Mouse (Mus musculus): ENCODE data around the gene Zfp768. TPM values are rescaled to one million over a fixed set of nuclear protein-coding genes. Genes with fewer than 3 reads are reported as not detected.
"Not testable (repeated sequence)": the region's sequence is repeated elsewhere in the genome, so short reads cannot be mapped to it uniquely, and the experiment has no call there.

Zfp768 gene
- total RNA-seq (2021) = 10 to 100 TPM; 39.1 to 39.9 TPM
- long read RNA-seq, experiment 1, transcript Zfp768-201 (2 exons, 2,356 nt) = major isoform, 46 of 49 reads
- long read RNA-seq, experiment 1, partial matches to known transcripts = 0 of 49 reads
- long read RNA-seq, experiment 1, other reads (novel, unspliced or antisense) = 3 of 49 reads
- long read RNA-seq, experiment 2, transcript Zfp768-201 (2 exons, 2,356 nt) = major isoform, 36 of 46 reads
- long read RNA-seq, experiment 2, partial matches to known transcripts = 0 of 46 reads
- long read RNA-seq, experiment 2, other reads (novel, unspliced or antisense) = 10 of 46 reads

DNA sequence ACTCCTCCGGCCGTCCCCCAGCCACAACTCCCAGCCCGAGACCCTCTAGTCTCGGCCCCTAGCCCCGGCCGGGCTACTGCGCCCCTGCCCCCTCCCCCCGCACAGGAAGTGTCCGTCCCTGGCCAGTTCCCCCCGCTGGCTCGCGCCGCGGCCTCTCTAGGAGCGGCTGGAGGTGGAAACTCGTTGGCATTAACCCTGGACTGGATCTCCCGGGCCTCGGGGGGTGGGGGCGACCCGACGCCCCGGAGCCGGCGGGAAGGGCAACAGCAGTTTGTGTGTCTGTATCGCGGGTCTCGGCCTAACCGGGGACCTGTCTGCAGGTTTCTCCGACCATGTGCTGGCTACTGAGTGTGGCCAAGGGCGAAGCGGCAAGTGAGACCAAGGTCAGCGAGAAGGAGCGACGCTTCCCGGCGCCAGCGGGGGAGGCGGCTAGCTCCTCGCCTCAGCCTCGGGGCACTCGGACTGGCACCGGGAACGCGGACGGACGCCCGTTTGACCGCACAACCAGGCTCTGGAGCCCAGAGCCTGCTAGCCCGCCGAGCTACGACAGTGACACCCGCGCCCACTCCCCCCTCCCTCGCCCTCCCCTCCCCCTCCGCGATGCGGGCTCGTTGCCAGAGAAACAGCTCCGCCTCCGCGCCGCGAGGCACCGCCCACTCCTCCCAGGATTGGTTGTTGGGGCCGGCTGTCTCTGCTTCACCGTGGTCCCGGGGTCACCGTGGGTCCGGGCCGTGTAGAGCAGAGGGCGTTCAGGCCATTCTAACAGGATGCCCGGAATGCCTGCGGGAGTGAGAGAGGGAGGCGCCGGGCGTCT, at the start of gene Zfp768:
TSS of gene Zfp768 (minus strand) at position 78 of the 814 bp plus-strand sequence.
- intact Hi-C loops (cut with DNase I) = loop anchor here (5.0 to 10.0 kb wide), 2 partner anchors 83 to 551 kb away; partner anchors contain the start of genes Dctpp1, Fam57b and Ppp4c
- peak; percentile 96 to 97 for DNase-seq

DNA sequence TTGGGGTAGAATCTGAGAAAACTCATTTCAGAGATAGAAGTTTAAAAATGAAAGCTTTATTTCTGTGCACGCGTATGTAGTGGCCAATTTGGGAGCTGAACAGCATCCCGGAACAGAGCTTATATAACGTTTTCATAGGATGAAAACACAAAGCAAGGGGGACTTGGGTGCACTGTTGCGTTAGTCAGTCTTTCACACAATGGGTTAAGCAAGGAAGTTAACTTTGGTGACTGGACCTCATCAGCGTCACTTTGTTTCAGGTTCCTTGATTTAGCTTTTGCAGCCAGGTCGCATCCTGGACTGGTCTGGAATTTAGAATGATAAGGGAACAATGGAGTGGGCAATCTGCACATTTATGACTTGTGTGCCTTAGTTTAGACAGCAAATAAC, 48.5 kb upstream of the Zfp768 start:
- intact Hi-C loops (cut with DNase I) = no loop called here
- DNase-seq = no peak

DNA sequence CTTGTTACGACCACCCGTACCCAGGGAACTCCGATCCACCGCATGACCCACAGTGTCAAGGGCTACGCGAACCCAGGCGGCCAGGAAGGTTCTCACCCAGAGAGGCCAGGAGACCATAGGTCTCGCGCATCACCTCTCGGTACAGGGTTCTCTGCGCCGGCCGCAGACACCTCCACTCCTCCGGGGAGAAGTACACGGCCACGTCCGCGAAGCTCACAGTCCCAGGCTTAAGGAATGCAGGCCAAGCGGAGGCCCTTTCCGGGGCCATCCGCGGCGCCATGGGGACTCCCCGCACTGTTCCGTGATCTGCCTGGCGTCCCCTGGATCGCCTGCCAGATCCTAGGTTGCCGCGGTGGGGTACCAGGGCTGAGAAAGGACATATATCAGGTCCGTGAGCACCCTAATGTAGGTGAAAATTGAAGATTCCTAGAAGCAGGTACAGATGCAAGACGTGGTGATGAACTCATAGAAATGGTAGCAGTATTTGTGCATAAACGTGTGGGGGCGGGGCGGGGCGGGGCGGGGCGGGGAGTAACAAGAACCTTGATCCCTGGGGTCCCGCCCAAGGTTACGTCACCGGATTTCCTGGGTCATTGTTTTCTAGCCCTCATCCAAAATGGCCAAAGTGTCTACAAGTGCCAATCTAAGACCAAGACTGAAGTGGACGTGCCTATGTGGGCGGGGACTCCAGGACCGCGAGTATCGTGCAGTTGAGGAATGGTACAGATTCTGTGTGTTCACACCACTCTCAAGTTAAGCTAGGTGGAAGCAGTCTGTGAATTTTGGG, 48.0 kb upstream of the Zfp768 start, which contains the start of gene E430018J23Rik:
TSS of gene E430018J23Rik (minus strand) at position 473 of the 787 bp plus-strand sequence.
- intact Hi-C loops (cut with DNase I) = no loop called here
- DNase-seq = peak; percentile 94 to 98

GRCm38 (mm10) chr7:127392251-127392824, 46.9 kb upstream of the Zfp768 start:
- DNase-seq = no peak
- intact Hi-C loops (cut with DNase I) = no loop called here

GRCm38 (mm10) chr7:127391538-127391937, 46.1 kb upstream of the Zfp768 start:
- no peak for DNase-seq
- intact Hi-C loops (cut with DNase I) = no loop called here

DNA sequence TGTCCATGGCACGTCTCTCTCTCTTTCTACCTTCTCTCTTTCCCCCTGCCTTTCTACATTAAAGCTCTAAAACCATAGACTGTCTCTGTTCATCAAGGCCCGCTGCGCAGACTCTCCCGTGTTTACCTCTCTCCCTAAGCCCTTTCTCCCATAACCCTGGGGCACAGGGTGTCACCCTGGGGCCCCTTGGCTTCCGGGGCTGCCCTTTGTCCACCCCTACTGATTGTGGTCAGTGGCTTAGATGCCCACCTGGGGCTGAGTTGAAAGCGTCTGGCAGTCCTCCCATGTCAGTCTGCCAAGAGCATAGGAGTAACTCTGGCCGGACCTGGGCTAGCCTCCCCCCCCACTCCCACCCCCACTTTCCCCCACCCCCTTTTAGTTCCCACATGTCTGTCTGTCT, 44.9 kb upstream of the Zfp768 start:
- intact Hi-C loops (cut with DNase I) = no loop called here
- DNase-seq = no peak

GRCm38 (mm10) chr7:127388201-127388600, 42.8 kb upstream of the Zfp768 start:
- DNase-seq; intact Hi-C loops (cut with DNase I): not testable (repeated sequence)

GRCm38 (mm10) chr7:127386641-127387392, 41.4 kb upstream of the Zfp768 start, which contains the start of gene 9130019O22Rik:
TSS of gene 9130019O22Rik (minus strand) at chr7:127387166.
- DNase-seq = peak; percentile 88 to 94
- intact Hi-C loops (cut with DNase I) = no loop called here

GRCm38 (mm10) chr7:127385560-127385959, 40.2 kb upstream of the Zfp768 start:
- intact Hi-C loops (cut with DNase I); DNase-seq: not testable (repeated sequence)

DNA sequence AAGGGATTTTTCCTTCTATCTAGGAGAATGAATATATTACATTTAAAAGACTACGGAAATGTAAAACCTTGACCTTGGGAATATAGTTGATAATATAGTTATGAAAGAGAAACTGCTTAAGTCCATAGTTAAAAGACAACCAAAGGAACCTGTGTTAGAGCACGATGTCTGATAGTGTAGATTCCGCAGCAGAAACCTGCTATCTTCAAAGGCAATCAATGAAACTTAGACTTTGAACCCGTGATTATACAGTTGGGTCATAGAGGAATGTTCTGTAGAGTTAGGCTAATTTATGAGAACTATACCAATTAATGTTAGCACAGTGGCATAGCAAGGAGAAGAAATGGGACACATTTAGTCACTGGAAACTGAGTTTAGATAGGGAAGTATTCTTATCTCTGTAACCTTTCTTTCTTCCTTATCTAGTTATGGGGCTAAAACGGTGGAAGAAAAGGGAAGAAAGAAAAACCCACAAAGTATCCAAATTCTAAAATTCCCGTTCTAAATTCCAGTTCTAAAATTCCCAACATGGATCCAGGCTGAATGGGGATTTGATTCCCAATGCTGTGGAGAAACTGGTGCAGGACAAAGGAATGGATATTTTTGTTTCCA, 33.0 kb upstream of the Zfp768 start:
- intact Hi-C loops (cut with DNase I) = no loop called here

DNA sequence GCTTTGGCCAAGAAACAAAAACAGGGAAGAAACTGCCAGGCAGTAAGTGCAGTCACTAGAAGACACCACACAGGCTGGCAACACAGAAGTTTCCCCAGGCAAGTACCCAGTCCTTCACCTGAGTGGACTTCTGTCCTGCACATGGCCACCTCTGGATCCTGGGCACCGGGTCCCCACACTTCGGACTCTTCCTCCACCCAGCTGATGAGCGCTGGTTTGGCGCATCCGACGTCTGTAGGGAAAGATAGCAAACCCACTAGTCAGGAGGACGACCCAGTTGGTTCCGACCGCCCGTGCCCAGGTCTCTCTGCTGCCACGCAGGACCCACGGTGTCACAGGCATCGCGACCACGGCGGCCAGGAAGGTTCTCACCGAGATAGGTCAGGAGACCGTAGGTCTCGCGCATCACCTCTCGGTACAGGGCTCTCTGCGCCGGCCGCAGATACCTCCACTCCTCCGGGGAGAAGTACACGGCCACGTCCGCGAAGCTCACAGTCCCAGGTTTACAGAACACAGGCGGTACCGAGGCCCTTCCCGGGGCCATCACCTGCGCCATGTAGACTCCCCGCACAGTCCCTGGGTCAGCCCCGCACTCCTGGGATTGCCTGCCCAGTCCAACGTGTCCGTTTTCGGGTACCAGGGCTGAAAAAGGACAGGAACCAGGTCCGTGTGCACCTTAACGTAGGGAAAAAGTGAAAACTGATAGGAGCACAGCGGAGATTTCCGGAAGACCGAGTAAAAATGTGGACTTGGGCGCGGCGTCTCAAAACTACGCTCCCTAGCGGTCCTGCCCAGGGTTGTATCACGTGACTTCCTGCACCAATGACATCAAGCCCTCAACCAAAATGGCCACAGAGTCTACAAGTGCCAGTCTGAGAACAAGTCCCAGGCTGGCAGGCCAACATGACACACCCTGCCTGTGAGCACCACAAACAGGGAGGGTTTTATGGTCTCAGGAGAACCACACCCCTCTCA, 30.2 kb upstream of the Zfp768 start, which contains the start of gene Zfp747:
TSS of gene Zfp747 (minus strand) at position 780 of the 975 bp plus-strand sequence.
- peak; percentile 91 to 93 for DNase-seq
- intact Hi-C loops (cut with DNase I) = not testable (repeated sequence)

More for the DNA sequence above, 33.0 kb upstream of the Zfp768 start:
- DNase-seq = no peak

- DNase-seq; intact Hi-C loops (cut with DNase I): not testable (repeated sequence)
Measured at GRCm38 (mm10) chr7:127371870-127372269, 26.5 kb upstream of the Zfp768 start.

GRCm38 (mm10) chr7:127371213-127371612, 25.8 kb upstream of the Zfp768 start:
- intact Hi-C loops (cut with DNase I) = no loop called here
- no peak for DNase-seq

DNA sequence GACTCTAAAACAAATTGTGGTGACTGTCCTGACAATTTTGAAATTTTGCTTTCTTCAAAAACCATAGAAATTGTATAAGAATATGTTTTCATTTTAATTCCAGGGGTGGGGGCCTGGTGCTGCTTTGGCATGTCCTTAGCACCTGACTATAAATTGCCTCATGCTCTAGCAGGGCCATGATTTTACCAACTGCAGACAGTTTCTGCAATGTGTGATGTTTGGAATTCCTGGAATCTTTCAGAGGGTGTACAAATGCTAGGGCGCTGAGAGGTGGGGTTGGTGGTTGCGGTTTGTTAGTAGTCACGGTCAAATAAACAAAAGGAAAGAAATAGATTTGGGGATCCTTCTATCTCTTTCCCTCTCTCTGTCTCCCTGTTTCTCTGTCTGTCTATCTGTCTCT, 20.9 kb upstream of the Zfp768 start:
- no peak for DNase-seq
- intact Hi-C loops (cut with DNase I) = no loop called here

DNA sequence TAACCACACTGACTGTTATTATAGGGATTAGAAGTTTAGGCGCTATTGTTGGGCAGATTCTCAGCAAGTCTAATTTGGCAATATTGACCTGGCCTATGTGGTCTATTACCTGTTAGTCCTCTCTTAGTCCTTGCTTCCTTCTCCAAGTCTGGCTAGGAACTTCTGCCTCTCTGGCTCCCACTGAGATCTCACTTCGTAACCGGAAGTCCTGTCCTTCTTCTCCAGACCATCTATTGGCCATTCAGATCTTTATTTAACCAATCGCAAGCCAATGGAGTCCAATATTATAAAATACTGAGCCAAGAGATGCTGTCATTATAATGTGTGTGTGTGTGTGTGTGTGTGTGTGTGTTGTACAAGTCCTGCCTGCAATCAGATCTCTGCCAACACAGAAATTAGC, 18.8 kb upstream of the Zfp768 start:
- intact Hi-C loops (cut with DNase I) = loop anchor here (5.0 kb wide), 1 partner anchor 223 kb away; the partner anchor contains the start of genes Ccdc189 and Rnf40
- DNase-seq = peak in 1 of 2 experiments; percentile 9

DNA sequence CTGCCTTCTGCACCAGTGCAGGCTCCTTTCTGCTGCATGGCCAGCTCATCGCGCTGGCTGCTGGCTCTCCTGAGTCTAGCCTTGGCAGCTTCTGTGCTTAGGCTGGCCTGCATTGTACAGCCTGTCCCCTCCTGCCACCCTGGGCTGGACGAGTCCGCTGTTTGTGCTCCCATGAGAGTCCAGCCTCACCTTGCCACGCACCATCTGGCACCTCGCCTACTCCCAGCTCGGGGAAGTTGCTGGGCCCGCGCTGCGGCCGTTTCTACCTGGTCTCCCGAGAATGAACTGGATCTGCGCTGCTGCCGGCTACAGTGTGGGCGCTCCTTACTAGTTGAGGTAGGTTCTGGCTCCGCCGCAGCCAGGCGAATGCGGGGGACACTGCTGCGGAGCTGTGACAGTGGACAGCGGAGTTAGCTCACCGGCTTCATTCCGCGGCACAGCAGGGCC, 18.1 kb upstream of the Zfp768 start:
- peak in 1 of 2 experiments; percentile 35 for DNase-seq

GRCm38 (mm10) chr7:127362418-127362817, 17.0 kb upstream of the Zfp768 start:
- intact Hi-C loops (cut with DNase I) = loop anchor here (2.0 to 5.0 kb wide), 3 partner anchors 44 to 225 kb away; partner anchors contain the start of genes Ccdc189, Rnf40 and Zfp764
- DNase-seq = peak in 1 of 2 experiments; percentile 40

More for the DNA sequence above, 18.1 kb upstream of the Zfp768 start:
- intact Hi-C loops (cut with DNase I) = loop anchor here (2.0 to 5.0 kb wide), 3 partner anchors 43 to 224 kb away; partner anchors contain the start of genes Ccdc189, Rnf40 and Zfp764
